Mouse (Mus musculus) forebrain, embryonic 13.5 days (tissue): ENCODE data around the gene Mptx1. TPM values are rescaled to one million over a fixed set of nuclear protein-coding genes. Genes with fewer than 3 reads are reported as not detected.
"Not testable (repeated sequence)": the region's sequence is repeated elsewhere in the genome, so short reads cannot be mapped to it uniquely, and the experiment has no call there.

Experiments
- ATAC-seq: fragments of 200-750 bp; cut with Nextera tagmentation; 2 replicates; pipeline ENCODE4 v1.8.0; 2017
- H3K27ac ChIP-seq: fragments of 300-500 bp; sonication (generic); 2 replicates; pipeline ENCODE4 v1.5.1; 2015; ENCODE audit warnings: inconsistent platforms, mild to moderate bottlenecking, moderate library complexity
- H3K27me3 ChIP-seq: fragments of 300-500 bp; sonication (generic); 2 replicates; pipeline ENCODE4 v1.6.1; 2015; ENCODE audit warnings: mild to moderate bottlenecking, inconsistent platforms
- H3K36me3 ChIP-seq: fragments of 300-500 bp; sonication (generic); 2 replicates; pipeline ENCODE4 v1.6.1; 2015; ENCODE audit warnings: mild to moderate bottlenecking, inconsistent platforms; ENCODE audit not compliant: poor library complexity, severe bottlenecking
- H3K4me1 ChIP-seq: fragments of 300-500 bp; sonication (generic); 2 replicates; pipeline ENCODE4 v1.6.1; 2015; ENCODE audit warnings: inconsistent platforms
- H3K4me2 ChIP-seq: fragments of 300-500 bp; sonication (generic); 2 replicates; pipeline ENCODE4 v1.6.1; 2015; ENCODE audit warnings: inconsistent platforms, mild to moderate bottlenecking, moderate library complexity
- H3K4me3 ChIP-seq: fragments of 300-500 bp; sonication (generic); 2 replicates; pipeline ENCODE4 v1.5.1; 2015; ENCODE audit warnings: mild to moderate bottlenecking, inconsistent platforms
- H3K9ac ChIP-seq: fragments of 300-500 bp; sonication (generic); 2 replicates; pipeline ENCODE4 v1.6.1; 2015; ENCODE audit warnings: mild to moderate bottlenecking, inconsistent platforms
- H3K9me3 ChIP-seq: fragments of 300-500 bp; sonication (generic); replicated peaks from 2 replicates; pipeline ENCODE4 v1.6.1; 2016; ENCODE audit warnings: inconsistent platforms
- WGBS: fragments of 180-500 bp; shearing (Covaris S2); methylation state at CpG from one replicate; pipeline ENCODE4 v1.1.7; 2015; 5-methylcytosine and 5-hydroxymethylcytosine counted together
- polyA plus RNA-seq: library from polyadenylated mRNA; unstranded; fragments of >200 nt; fragmentation: Nextera tagmentation; extraction: Ambion mirVana; gene quantifications from 2 replicates; pipeline ENCODE4 v1.2.1, GENCODE M21; 2015

The Mptx1 gene
- not detected in 2 replicates for polyA plus RNA-seq

DNA sequence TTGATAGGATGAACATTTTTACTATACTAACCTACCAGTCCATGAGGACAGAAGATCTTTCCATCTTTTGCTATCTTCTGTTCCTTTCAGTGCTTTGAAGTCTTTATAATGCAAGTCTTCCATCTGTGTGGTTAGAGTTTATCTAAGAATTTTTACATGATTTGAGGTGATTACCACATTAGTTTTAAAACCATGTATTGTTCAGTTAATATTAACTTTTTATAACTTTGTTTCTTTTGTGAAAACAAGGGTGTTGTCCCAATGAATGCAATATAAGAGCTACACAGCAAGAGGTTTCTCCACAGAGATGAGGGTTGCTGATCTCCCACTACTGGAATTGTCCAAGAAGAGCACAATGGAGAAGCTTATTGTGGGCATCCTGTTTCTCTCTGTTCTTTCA, at the start of gene Mptx1:
Gene Mptx1 (plus strand): TSS at position 301 of the 400 bp plus-strand sequence.
- Histone ChIP-seq H3K4me2 (no peak within 1 kb of the TSS), H3K4me3 (no peak within 1 kb of the TSS), H3K27me3 (no peaks in the 10 kb centered on the region), H3K27ac (no peak within 1 kb of the TSS), H3K36me3 (no peaks in the 10 kb centered on the region), H3K9me3 (no peaks in the 10 kb centered on the region), H3K4me1 (no peaks in the 10 kb centered on the region), H3K9ac (no peak within 1 kb of the TSS)
- no peak for ATAC-seq

GRCm38 (mm10) chr1:174303162-174303561, 27.2 kb upstream of the Mptx1 start:
- 64% methylated on average over 1 of the region's 1 CpGs for WGBS
- no peak overlapping the region for H3K9ac ChIP-seq

DNA sequence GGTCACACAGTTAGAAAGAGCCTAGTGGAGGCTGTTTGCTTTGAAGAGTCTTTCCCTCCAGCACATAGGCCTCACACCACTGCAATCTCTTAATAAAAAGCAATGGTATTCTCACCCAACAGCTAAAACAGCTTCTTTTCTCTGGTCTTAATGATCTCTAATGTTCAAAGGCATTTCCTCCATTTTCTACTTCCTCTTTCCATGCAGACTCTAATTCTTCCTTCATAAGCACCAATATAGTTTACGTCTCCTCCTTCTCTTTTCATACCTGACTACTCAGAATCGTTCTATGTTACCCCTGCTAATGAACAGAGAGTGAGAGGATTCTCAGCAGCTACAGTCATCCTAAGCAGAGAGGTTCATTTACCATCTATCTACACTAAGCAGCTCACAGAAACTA, 13.0 kb upstream of the Mptx1 start:
- no peak for ATAC-seq
- WGBS = 80% methylated on average over 2 of the region's 2 CpGs
- H3K27me3 ChIP-seq = no peaks in the 10 kb centered on the region

More at GRCm38 (mm10) chr1:174303162-174303561, 27.2 kb upstream of the Mptx1 start:
- Histone ChIP-seq H3K4me2 (no peak overlapping the region), H3K27ac (no peak overlapping the region), H3K9me3 (no peaks in the 10 kb centered on the region), H3K4me3 (no peak overlapping the region), H3K4me1 (no peaks in the 10 kb centered on the region), H3K36me3 (no peaks in the 10 kb centered on the region), H3K27me3 (no peaks in the 10 kb centered on the region)
- ATAC-seq = no peak

DNA sequence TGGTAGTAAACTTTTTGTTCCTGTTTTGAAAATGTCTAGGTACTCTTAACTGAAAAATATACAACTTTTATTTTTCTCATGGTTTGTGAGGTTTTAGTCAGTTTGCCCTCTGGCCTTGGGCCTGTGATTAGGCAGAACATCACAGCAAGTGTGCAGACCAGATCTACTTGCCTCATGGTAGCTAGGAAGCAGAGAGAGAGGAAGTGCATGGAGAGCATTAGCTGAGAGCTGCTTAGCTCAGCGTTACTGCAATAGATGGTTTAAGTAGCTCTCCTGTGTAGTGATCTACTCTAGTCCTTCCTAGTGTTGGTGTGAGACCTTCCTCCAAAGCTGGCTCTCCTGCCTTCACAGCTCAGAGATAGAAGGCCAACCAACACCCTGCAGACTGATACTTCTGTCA, 23.3 kb downstream of the Mptx1 start:
- WGBS = 96% methylated on average over 1 of the region's 1 CpGs
- not testable (repeated sequence) for H3K4me3 ChIP-seq, H3K27ac ChIP-seq

More for the DNA sequence above, 13.0 kb upstream of the Mptx1 start:
- H3K36me3 ChIP-seq = no peaks in the 10 kb centered on the region
- H3K4me3 ChIP-seq = no peak overlapping the region
- H3K27ac ChIP-seq = no peak overlapping the region
- H3K9ac ChIP-seq = no peak overlapping the region
- H3K4me1 ChIP-seq = no peaks in the 10 kb centered on the region
- H3K9me3 ChIP-seq = no peaks in the 10 kb centered on the region
- no peak overlapping the region for H3K4me2 ChIP-seq

DNA sequence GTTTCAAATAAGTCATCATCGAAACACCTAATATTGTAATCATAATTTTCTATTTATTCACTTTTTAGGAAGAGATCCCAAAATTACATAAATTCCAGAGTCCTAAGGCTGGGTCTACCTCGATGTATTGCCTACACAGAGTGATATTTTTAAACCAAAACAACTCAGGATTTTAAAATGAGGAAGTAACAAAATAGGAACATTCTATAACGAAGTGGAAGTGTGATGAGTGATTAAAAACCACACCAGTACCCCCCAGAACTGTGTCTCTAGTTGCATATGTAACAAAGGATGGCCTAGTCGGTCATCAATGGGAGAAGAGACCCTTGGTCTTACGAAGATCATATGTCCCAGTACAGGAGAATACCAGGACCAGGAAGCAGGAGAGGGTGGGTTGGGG, 24.3 kb downstream of the Mptx1 start:
- H3K4me3 ChIP-seq = no peak overlapping the region
- no peak for ATAC-seq
- H3K4me2 ChIP-seq = no peak overlapping the region
- no peaks in the 10 kb centered on the region for H3K9me3 ChIP-seq
- H3K9ac ChIP-seq = no peak overlapping the region
- H3K27me3 ChIP-seq = no peaks in the 10 kb centered on the region
- 83% methylated on average over 5 of the region's 5 CpGs for whole genome bisulfite sequencing
- H3K4me1 ChIP-seq = no peaks in the 10 kb centered on the region
- H3K27ac ChIP-seq = no peak overlapping the region
- no peaks in the 10 kb centered on the region for H3K36me3 ChIP-seq

More for the DNA sequence above, 23.3 kb downstream of the Mptx1 start:
- not testable (repeated sequence) for H3K27me3 ChIP-seq, H3K9me3 ChIP-seq, H3K4me2 ChIP-seq, H3K4me1 ChIP-seq, H3K9ac ChIP-seq, ATAC-seq, H3K36me3 ChIP-seq

GRCm38 (mm10) chr1:174364882-174365451, 34.6 kb downstream of the Mptx1 start, which contains the start of gene Olfr417:
Gene Olfr417, plus strand, starts transcription at chr1:174365122.
- no peaks in the 10 kb centered on the region for H3K27me3 ChIP-seq
- no peaks in the 10 kb centered on the region for H3K9me3 ChIP-seq
- H3K36me3 ChIP-seq = no peaks in the 10 kb centered on the region
- ATAC-seq = no peak
- WGBS = 67% methylated on average over 2 of the region's 2 CpGs
- no peak within 1 kb of the TSS for H3K4me3 ChIP-seq
- H3K4me2 ChIP-seq = no peak within 1 kb of the TSS
- H3K4me1 ChIP-seq = no peaks in the 10 kb centered on the region
- no peak within 1 kb of the TSS for H3K27ac ChIP-seq
- no peak within 1 kb of the TSS for H3K9ac ChIP-seq

DNA sequence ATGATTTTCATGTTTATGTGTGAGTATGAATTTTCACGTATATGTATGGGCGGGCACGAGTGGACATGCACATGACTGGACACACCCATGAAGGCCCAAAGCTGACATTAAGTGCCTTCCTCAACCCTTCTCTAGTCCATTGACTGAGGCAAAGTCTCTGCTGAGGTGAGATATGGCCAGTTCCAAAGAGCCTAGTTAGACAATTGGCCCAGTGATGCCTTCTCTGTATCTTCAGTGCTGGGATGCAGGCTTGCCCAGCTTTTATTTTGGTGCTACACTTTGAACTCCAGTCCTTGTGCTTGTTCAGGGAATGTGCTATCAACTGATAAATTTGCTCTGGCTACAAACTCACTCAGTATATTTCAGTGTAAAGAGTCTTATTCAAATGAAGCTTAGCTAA, 43.5 kb downstream of the Mptx1 start:
- Histone ChIP-seq H3K27ac (no peak overlapping the region), H3K4me1 (no peaks in the 10 kb centered on the region), H3K36me3 (no peaks in the 10 kb centered on the region), H3K9ac (no peak overlapping the region), H3K4me2 (no peak overlapping the region), H3K4me3 (no peak overlapping the region), H3K27me3 (no peaks in the 10 kb centered on the region), H3K9me3 (no peaks in the 10 kb centered on the region)
- WGBS = 96% methylated on average over 3 of the region's 3 CpGs
- no peak for ATAC-seq

Other genes with a start within 250 kb of the Mptx1 start
- not detected in 2 replicates for gene Olfr429, start 246.2 kb upstream of the Mptx1 start, polyA plus RNA-seq
- not detected in 2 replicates for gene Olfr427, start 233.6 kb upstream of the Mptx1 start, polyA plus RNA-seq
- not detected in 2 replicates for gene Olfr231, start 209.4 kb upstream of the Mptx1 start, polyA plus RNA-seq
- gene Olfr424, start 199.0 kb upstream of the Mptx1 start, polyA plus RNA-seq = not detected in 2 replicates
- 0.04 TPM in 1 of 2 replicates, not detected in the other for gene Olfr420, start 174.9 kb upstream of the Mptx1 start, polyA plus RNA-seq
- gene Spta1, start 157.7 kb upstream of the Mptx1 start, polyA plus RNA-seq = 0.13 and 0.21 TPM in 2 replicates
- gene Olfr419, start 78.5 kb upstream of the Mptx1 start, polyA plus RNA-seq = not detected in 2 replicates
- not detected in 2 replicates for gene Olfr417, start 34.6 kb downstream of the Mptx1 start, polyA plus RNA-seq
- not detected in 2 replicates for gene Olfr248, start 60.5 kb downstream of the Mptx1 start, polyA plus RNA-seq
- not detected in 2 replicates for gene Olfr414, start 93.5 kb downstream of the Mptx1 start, polyA plus RNA-seq
- not detected in 2 replicates for gene Olfr220, start 111.6 kb downstream of the Mptx1 start, polyA plus RNA-seq
- gene Fmn2, start 171.3 kb downstream of the Mptx1 start, polyA plus RNA-seq = 7.1 and 7.3 TPM in 2 replicates